Mouse (Mus musculus): ENCODE measurements around the gene 1600002K03Rik.

DNA sequence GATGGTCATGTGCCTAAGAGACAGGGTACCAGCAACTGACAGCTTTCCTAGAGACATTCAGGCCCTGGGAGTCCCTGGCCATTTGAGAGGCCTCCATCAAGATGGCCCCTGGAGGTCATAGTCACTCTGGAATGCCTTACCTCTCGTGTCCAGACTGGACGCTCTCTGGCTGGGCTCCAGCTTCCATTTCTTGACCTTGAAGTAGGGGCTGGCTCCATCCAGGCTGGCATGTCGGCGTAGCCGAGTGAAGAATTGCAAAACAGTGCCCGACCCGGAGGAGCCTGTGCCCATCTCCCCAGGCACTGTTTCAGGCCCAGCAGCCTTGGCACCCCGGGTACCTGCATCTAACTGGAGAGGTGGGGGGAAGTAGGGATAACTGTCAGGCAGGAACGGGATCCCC is 38.3 kb upstream of the 1600002K03Rik start:
- TF ChIP-seq CTCF (IDR thresholded peaks at IDR 0.05; ENCODE audit: low read depth, low read length) (no peak), EP300 (IDR thresholded peaks at IDR 0.05; ENCODE audit: insufficient read depth, low read depth, low read length) (no peak), POLR2A (IDR thresholded peaks at IDR 0.05; ENCODE audit: insufficient read depth, low read length) (no peak)

All from ES-Bruce4 (cell line).